Mouse (Mus musculus): ENCODE results near the gene Crybg1. TPM values are rescaled to one million over a fixed set of nuclear protein-coding genes. Genes with fewer than 3 reads are reported as not detected.
A peak's percentile ranks its signal among the peaks of the same experiment; 100 is the strongest.

The Crybg1 gene
- polyA plus RNA-seq (2012; rRNA removed): 3.0 and 7.0 TPM in 2 replicates

- peak; percentile 65 for DNase-seq
- 7% methylated on average over 53 of the region's 53 CpGs for WGBS
- TF ChIP-seq CTCF (IDR thresholded peaks at IDR 0.05; ENCODE audit: insufficient read depth, low read length): no peak
- no peak for TF ChIP-seq POLR2A (IDR thresholded peaks at IDR 0.05; ENCODE audit: borderline replicate concordance, extremely low read depth, low read depth, low read length)
- Histone ChIP-seq H3K4me1 (ENCODE audit: control insufficient read depth, insufficient read depth, low read length) (no peaks in the 10 kb centered on the region), H3K4me3 (replicated peaks; ENCODE audit: extremely low read depth, low read depth, low read length) (no peak within 1 kb of the TSS)
Observed at GRCm38 (mm10) chr10:44148337-44149317, at the start of gene Crybg1. Crybg1 (minus strand) TSS chr10:44148853.

- 0% methylated on average over 1 of the region's 1 CpGs for WGBS
- Histone ChIP-seq H3K4me1 (ENCODE audit: control insufficient read depth, insufficient read depth, low read length) (no peaks in the 10 kb centered on the region), H3K4me3 (replicated peaks; ENCODE audit: extremely low read depth, low read depth, low read length) (no peak overlapping the region)
- no peak for TF ChIP-seq CTCF (IDR thresholded peaks at IDR 0.05; ENCODE audit: insufficient read depth, low read length)
- no peak for TF ChIP-seq POLR2A (IDR thresholded peaks at IDR 0.05; ENCODE audit: borderline replicate concordance, extremely low read depth, low read depth, low read length)
- no peak for DNase-seq
Observed at GRCm38 (mm10) chr10:44177365-44177764, 28.7 kb upstream of the Crybg1 start.

- DNase-seq: no peak
- TF ChIP-seq POLR2A (IDR thresholded peaks at IDR 0.05; ENCODE audit: borderline replicate concordance, extremely low read depth, low read depth, low read length): no peak
- TF ChIP-seq CTCF (IDR thresholded peaks at IDR 0.05; ENCODE audit: insufficient read depth, low read length): no peak
- H3K4me3 ChIP-seq (replicated peaks; ENCODE audit: extremely low read depth, low read depth, low read length): no peak overlapping the region
- H3K4me1 ChIP-seq (ENCODE audit: control insufficient read depth, insufficient read depth, low read length): no peaks in the 10 kb centered on the region
Observed at GRCm38 (mm10) chr10:44176548-44176947, 27.9 kb upstream of the Crybg1 start.

- TF ChIP-seq POLR2A (IDR thresholded peaks at IDR 0.05; ENCODE audit: borderline replicate concordance, extremely low read depth, low read depth, low read length): no peak
- no peak for TF ChIP-seq CTCF (IDR thresholded peaks at IDR 0.05; ENCODE audit: insufficient read depth, low read length)
- Histone ChIP-seq H3K4me3 (replicated peaks; ENCODE audit: extremely low read depth, low read depth, low read length) (no peak overlapping the region), H3K4me1 (ENCODE audit: control insufficient read depth, insufficient read depth, low read length) (no peaks in the 10 kb centered on the region)
- no peak for DNase-seq
- WGBS: 67% methylated on average over 5 of the region's 5 CpGs
Observed at GRCm38 (mm10) chr10:44176120-44176519, 27.5 kb upstream of the Crybg1 start.

GRCm38 (mm10) chr10:44170145-44170544 is 21.5 kb upstream of the Crybg1 start:
- Histone ChIP-seq H3K4me1 (ENCODE audit: control insufficient read depth, insufficient read depth, low read length) (no peaks in the 10 kb centered on the region), H3K4me3 (replicated peaks; ENCODE audit: extremely low read depth, low read depth, low read length) (no peak overlapping the region)
- no peak for DNase-seq
- TF ChIP-seq CTCF (IDR thresholded peaks at IDR 0.05; ENCODE audit: insufficient read depth, low read length) (no peak), POLR2A (IDR thresholded peaks at IDR 0.05; ENCODE audit: borderline replicate concordance, extremely low read depth, low read depth, low read length) (no peak)
- 84% methylated on average over 12 of the region's 12 CpGs for WGBS

- Histone ChIP-seq H3K4me3 (replicated peaks; ENCODE audit: extremely low read depth, low read depth, low read length) (no peak overlapping the region), H3K4me1 (ENCODE audit: control insufficient read depth, insufficient read depth, low read length) (no peaks in the 10 kb centered on the region)
- TF ChIP-seq POLR2A (IDR thresholded peaks at IDR 0.05; ENCODE audit: borderline replicate concordance, extremely low read depth, low read depth, low read length) (no peak), CTCF (IDR thresholded peaks at IDR 0.05; ENCODE audit: insufficient read depth, low read length) (no peak)
- 53% methylated on average over 5 of the region's 5 CpGs for WGBS
- no peak for DNase-seq
Observed at GRCm38 (mm10) chr10:44167061-44167460, 18.4 kb upstream of the Crybg1 start.

GRCm38 (mm10) chr10:44164258-44164975 is 15.8 kb upstream of the Crybg1 start:
- 75% methylated on average over 8 of the region's 8 CpGs for WGBS
- H3K4me3 ChIP-seq (replicated peaks; ENCODE audit: extremely low read depth, low read depth, low read length): no peak overlapping the region
- DNase-seq: no peak
- TF ChIP-seq CTCF (IDR thresholded peaks at IDR 0.05; ENCODE audit: insufficient read depth, low read length): no peak
- no peak for TF ChIP-seq POLR2A (IDR thresholded peaks at IDR 0.05; ENCODE audit: borderline replicate concordance, extremely low read depth, low read depth, low read length)
- no peaks in the 10 kb centered on the region for H3K4me1 ChIP-seq (ENCODE audit: control insufficient read depth, insufficient read depth, low read length)

GRCm38 (mm10) chr10:44163028-44163427 is 14.4 kb upstream of the Crybg1 start:
- Histone ChIP-seq H3K4me1 (ENCODE audit: control insufficient read depth, insufficient read depth, low read length) (no peaks in the 10 kb centered on the region), H3K4me3 (replicated peaks; ENCODE audit: extremely low read depth, low read depth, low read length) (no peak overlapping the region)
- no peak for TF ChIP-seq CTCF (IDR thresholded peaks at IDR 0.05; ENCODE audit: insufficient read depth, low read length)
- no peak for TF ChIP-seq POLR2A (IDR thresholded peaks at IDR 0.05; ENCODE audit: borderline replicate concordance, extremely low read depth, low read depth, low read length)
- DNase-seq: no peak
- 73% methylated on average over 4 of the region's 4 CpGs for WGBS

GRCm38 (mm10) chr10:44160150-44160549 is 11.5 kb upstream of the Crybg1 start:
- Histone ChIP-seq H3K4me1 (ENCODE audit: control insufficient read depth, insufficient read depth, low read length) (no peaks in the 10 kb centered on the region), H3K4me3 (replicated peaks; ENCODE audit: extremely low read depth, low read depth, low read length) (no peak overlapping the region)
- no peak for TF ChIP-seq CTCF (IDR thresholded peaks at IDR 0.05; ENCODE audit: insufficient read depth, low read length)
- no peak for TF ChIP-seq POLR2A (IDR thresholded peaks at IDR 0.05; ENCODE audit: borderline replicate concordance, extremely low read depth, low read depth, low read length)
- WGBS: 47% methylated on average over 4 of the region's 4 CpGs
- no peak for DNase-seq
